Mouse (Mus musculus) embryonic facial prominence, embryonic 15.5 days (tissue): ENCODE results near the gene Fcgr1. TPM values are rescaled to one million over a fixed set of nuclear protein-coding genes. Genes with fewer than 3 reads are reported as not detected.
"Not testable (repeated sequence)": the region's sequence is repeated elsewhere in the genome, so short reads cannot be mapped to it uniquely, and the experiment has no call there.

ENCODE experiments used
- ATAC-seq: fragments of 200-750 bp; cut with Nextera tagmentation; 2 replicates; pipeline ENCODE4 v1.8.0; 2017; ENCODE audit warnings: low read depth, moderate TSS enrichment; ENCODE audit not compliant: insufficient number of reproducible peaks, low FRiP score, low TSS enrichment
- H3K27ac ChIP-seq: fragments of 300-500 bp; sonication (generic); replicated peaks from 2 replicates; pipeline ENCODE4 v1.5.1; 2015; ENCODE audit warnings: mild to moderate bottlenecking, inconsistent platforms
- H3K27me3 ChIP-seq: fragments of 300-500 bp; sonication (generic); 2 replicates; pipeline ENCODE4 v1.6.1; 2015; ENCODE audit warnings: inconsistent platforms
- H3K36me3 ChIP-seq: fragments of 300-500 bp; sonication (generic); 2 replicates; pipeline ENCODE4 v1.6.1; 2015; ENCODE audit warnings: mild to moderate bottlenecking, inconsistent platforms
- H3K4me1 ChIP-seq: fragments of 300-500 bp; sonication (generic); 2 replicates; pipeline ENCODE4 v1.6.1; 2015; ENCODE audit warnings: inconsistent platforms
- H3K4me2 ChIP-seq: fragments of 300-500 bp; sonication (generic); replicated peaks from 2 replicates; pipeline ENCODE4 v1.6.1; 2015; ENCODE audit warnings: mild to moderate bottlenecking, inconsistent platforms
- H3K4me3 ChIP-seq: fragments of 300-500 bp; sonication (generic); replicated peaks from 2 replicates; pipeline ENCODE4 v1.5.1; 2015; ENCODE audit warnings: mild to moderate bottlenecking, inconsistent platforms
- H3K9ac ChIP-seq: fragments of 300-500 bp; sonication (generic); 2 replicates; pipeline ENCODE4 v1.6.1; 2015; ENCODE audit warnings: inconsistent platforms
- H3K9me3 ChIP-seq: fragments of 300-500 bp; sonication (generic); replicated peaks from 2 replicates; pipeline ENCODE4 v1.6.1; 2016; ENCODE audit warnings: inconsistent platforms
- WGBS: fragments of 180-500 bp; shearing (Covaris S2); methylation state at CpG from one replicate; pipeline ENCODE4 v1.1.7; 2015; 5-methylcytosine and 5-hydroxymethylcytosine counted together
- polyA plus RNA-seq: library from polyadenylated mRNA; unstranded; fragments of >200 nt; fragmentation: Nextera tagmentation; extraction: Ambion mirVana; gene quantifications from 2 replicates; pipeline ENCODE4 v1.2.1, GENCODE M21; 2015

Gene Fcgr1
- polyA plus RNA-seq, 1 experiment from 2014 or later = 2.2 TPM

DNA sequence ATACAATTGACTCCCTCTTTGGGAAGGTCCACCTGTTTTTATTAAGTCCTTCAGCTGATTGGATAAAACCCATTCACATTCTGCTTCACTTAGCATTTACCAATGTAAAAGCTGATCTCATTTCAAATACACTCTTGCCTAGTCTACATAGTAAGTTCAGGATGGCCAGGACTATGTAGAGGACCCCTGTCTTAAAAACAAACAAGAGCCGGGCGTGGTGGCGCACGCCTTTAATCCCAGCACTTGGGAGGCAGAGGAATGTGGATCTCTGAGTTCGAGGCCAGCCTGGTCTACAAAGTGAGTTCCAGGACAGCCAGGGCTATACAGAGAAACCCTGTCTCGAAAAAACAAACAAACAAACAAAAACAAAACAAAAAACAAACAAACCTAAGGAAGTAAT lies 30.0 kb upstream of the Fcgr1 start:
- ATAC-seq = not testable (repeated sequence)
- peaks cover 54% of the 10 kb centered on the region for H3K27me3 ChIP-seq

DNA sequence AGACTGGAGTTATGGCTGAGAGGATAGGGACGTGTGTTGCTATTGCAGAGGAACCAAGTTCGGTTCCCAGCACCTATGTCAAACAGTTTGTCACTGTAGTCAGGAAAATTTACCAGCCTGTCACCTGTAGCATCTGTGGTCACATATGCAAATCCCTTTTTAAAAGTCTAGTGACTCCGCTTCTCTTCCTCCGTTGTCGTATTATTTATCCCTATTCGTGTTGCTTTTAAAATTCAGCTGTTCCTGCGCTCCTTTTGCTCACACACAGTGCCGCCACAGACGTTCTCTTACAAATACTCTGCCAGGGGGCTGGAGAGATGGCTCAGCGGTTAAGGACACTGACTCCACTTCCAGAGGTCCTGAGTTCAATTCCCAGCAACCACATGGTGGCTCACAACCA lies 28.8 kb upstream of the Fcgr1 start:
- H3K36me3 ChIP-seq = no peaks in the 10 kb centered on the region

More for the DNA sequence above, 30.0 kb upstream of the Fcgr1 start:
- not testable (repeated sequence) for H3K9me3 ChIP-seq, H3K36me3 ChIP-seq, H3K27ac ChIP-seq, H3K4me1 ChIP-seq, H3K4me2 ChIP-seq, H3K9ac ChIP-seq, H3K4me3 ChIP-seq
- 59% methylated on average over 6 of the region's 6 CpGs for WGBS

DNA sequence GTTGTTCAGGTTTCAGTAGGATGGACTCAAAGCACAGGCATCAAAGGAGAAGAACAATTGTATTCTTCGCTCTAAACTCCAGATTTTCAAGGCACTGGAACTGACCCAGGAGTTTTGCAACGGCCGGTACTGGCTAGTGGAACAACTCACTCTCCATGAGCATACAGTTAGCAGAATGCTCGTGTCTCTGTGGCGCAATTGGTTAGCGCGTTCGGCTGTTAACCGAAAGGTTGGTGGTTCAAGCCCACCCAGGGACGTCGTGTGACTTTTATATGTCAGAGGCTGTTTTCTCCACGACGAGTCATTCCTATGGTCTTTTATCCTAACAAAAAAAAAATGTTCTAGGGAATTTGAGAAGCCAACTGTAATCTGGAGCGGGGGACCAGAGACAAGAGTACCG lies 28.1 kb upstream of the Fcgr1 start:
- Histone ChIP-seq H3K4me1 (no peaks in the 10 kb centered on the region), H3K9me3 (no peaks in the 10 kb centered on the region), H3K36me3 (no peaks in the 10 kb centered on the region), H3K9ac (no peak overlapping the region), H3K4me2 (no peak overlapping the region), H3K27me3 (peaks cover 43% of the 10 kb centered on the region), H3K4me3 (no peak overlapping the region), H3K27ac (no peak overlapping the region)
- WGBS = 11% methylated on average over 15 of the region's 15 CpGs
- no peak for ATAC-seq

More for the DNA sequence above, 28.8 kb upstream of the Fcgr1 start:
- H3K27ac ChIP-seq = no peak overlapping the region
- 16% methylated on average over 10 of the region's 10 CpGs for WGBS
- H3K4me3 ChIP-seq = no peak overlapping the region
- no peak overlapping the region for H3K4me2 ChIP-seq
- peaks cover 49% of the 10 kb centered on the region for H3K27me3 ChIP-seq
- H3K9me3 ChIP-seq = no peaks in the 10 kb centered on the region
- ATAC-seq = no peak
- no peak overlapping the region for H3K9ac ChIP-seq
- H3K4me1 ChIP-seq = 0 out of 2 replicates have a peak, but pooled peaks cover under 1% of the 10 kb centered on the region

DNA sequence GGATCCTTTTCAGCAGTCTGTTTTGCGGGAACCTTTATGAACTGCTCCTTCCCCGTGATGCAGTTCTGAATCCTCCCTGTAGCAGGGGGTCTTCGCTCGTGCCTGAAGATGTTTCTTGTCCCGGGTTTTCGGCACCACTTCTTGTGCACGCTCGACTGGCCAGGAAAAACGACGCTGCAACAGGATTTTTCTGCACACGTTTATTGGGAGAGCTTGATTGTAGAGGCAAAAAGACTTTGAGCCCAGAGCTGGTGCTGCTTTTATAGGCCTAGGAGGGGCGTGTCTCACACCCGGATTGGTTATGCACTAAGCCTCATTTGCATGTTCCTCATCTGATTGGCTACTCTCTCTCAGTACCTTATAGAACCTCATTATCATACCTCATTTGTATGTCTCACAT lies 26.2 kb upstream of the Fcgr1 start:
- H3K9me3 ChIP-seq, H3K36me3 ChIP-seq, H3K9ac ChIP-seq, H3K4me1 ChIP-seq, H3K4me3 ChIP-seq, ATAC-seq, H3K4me2 ChIP-seq, H3K27ac ChIP-seq: not testable (repeated sequence)
- 91% methylated on average over 11 of the region's 13 CpGs for WGBS
- H3K27me3 ChIP-seq = peaks cover 27% of the 10 kb centered on the region

DNA sequence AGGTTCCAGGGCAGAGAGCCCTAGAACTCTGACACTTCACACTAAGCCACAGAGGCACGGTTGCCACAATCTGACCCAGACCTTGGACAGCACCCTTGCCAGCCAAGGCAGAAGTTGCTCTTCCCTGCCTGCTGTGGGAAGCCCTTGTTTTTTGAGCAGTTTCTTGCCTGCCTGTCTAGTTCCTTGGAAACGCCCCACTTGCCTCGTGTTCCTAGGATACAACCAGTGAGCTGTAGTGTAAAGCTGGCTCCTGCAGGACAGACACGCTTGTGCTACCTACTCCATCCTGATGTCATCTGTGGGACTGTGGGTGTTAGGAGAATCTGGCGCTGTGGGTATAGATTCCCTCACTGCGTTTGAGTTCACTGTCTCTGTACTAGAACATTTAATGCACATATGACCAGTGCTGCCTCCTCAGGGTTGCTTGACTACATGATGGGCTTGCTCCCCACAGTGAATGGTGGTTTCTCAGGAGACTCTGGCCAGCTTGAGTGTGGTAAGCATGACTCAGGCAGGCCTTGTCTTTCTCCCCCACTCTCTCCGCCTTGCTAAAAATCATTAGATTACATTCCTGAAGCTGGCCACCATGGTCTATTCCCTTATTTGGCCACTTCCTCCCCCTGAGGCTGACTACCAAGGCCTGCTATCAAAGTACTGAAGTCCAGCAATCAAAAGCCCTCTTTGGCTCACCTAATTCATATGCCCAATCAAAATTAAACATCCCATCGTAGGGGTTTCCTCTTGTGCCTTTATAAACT lies 18.8 kb upstream of the Fcgr1 start:
- Histone ChIP-seq H3K27me3 (no peaks in the 10 kb centered on the region), H3K4me2 (no peak overlapping the region), H3K4me1 (no peaks in the 10 kb centered on the region), H3K9ac (no peak overlapping the region), H3K27ac (no peak overlapping the region), H3K4me3 (no peak overlapping the region), H3K36me3 (no peaks in the 10 kb centered on the region), H3K9me3 (no peaks in the 10 kb centered on the region)
- 60% methylated on average over 8 of the region's 8 CpGs for WGBS
- ATAC-seq = no peak

DNA sequence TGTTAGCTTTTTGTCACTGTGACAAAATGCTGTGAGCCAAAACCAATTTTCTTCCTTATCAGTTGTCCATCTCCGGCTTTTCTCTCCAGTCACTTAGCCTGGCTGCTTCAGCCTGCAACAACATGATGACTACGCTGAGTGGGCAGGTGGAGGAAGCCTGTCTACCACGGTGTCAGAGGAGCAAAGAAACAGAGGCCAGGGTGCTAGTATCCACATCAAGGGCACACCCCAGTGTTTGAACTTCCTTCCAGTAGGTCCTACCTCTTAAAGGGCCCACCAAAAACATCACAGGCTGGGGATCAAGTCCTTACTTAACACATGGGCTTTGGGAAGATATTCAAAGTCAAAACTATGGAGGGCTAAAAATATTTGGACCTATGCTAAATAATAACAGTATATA lies 15.7 kb upstream of the Fcgr1 start:
- no peak for ATAC-seq
- Histone ChIP-seq H3K4me3 (no peak overlapping the region), H3K4me2 (no peak overlapping the region), H3K27me3 (no peaks in the 10 kb centered on the region), H3K9ac (no peak overlapping the region), H3K4me1 (no peaks in the 10 kb centered on the region), H3K36me3 (no peaks in the 10 kb centered on the region), H3K9me3 (no peaks in the 10 kb centered on the region), H3K27ac (no peak overlapping the region)
- 47% methylated on average over 3 of the region's 3 CpGs for WGBS

DNA sequence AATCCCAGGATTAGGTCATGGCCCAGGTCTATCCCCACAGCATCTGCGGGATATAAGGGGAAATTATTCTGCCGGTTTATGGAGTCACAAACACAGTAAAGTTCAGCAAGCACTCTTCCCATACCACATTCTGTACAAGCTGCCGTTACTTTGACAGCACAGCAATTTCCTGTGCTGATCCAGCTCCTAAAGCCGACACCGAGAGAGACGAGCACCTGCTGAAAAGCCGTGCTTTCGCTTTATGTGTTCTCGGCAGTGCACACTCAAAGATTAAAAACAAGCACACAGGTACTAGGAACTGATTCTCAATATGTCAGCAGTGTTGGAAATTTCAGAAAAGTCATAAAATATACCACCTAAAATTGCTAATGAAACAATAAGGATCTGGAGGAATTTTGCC lies 12.7 kb upstream of the Fcgr1 start:
- Histone ChIP-seq H3K9me3 (no peaks in the 10 kb centered on the region), H3K27ac (no peak overlapping the region), H3K27me3 (0 out of 2 replicates have a peak, but pooled peaks cover 3% of the 10 kb centered on the region), H3K36me3 (no peaks in the 10 kb centered on the region), H3K9ac (no peak overlapping the region), H3K4me1 (no peaks in the 10 kb centered on the region), H3K4me2 (no peak overlapping the region), H3K4me3 (no peak overlapping the region)
- no peak for ATAC-seq
- 76% methylated on average over 9 of the region's 9 CpGs for WGBS

DNA sequence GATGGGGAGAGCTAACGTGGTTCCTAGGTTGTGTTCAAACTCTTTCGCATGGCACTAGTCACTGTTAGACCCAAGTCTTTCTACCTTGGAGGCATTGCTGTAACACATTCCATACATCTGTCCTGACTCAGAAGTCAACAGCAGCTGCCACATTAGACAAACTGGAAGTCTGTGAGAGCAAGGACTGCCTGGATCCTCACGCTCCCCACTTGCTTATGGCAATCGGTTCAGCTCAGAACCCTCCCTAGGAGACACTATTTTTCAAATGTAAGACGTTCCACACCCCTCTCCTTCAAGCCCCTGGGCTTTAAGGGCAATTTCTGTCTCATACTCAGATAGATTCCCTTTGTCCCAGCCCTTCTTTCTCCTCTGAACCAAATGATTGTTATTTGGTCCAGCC lies 8.3 kb upstream of the Fcgr1 start:
- no peak overlapping the region for H3K9ac ChIP-seq
- no peaks in the 10 kb centered on the region for H3K36me3 ChIP-seq
- no peaks in the 10 kb centered on the region for H3K9me3 ChIP-seq
- no peak overlapping the region for H3K4me2 ChIP-seq
- 0 out of 2 replicates have a peak, but pooled peaks cover 3% of the 10 kb centered on the region for H3K27me3 ChIP-seq
- ATAC-seq = no peak
- no peak overlapping the region for H3K4me3 ChIP-seq
- no peak overlapping the region for H3K27ac ChIP-seq
- no peaks in the 10 kb centered on the region for H3K4me1 ChIP-seq
- 72% methylated on average over 5 of the region's 5 CpGs for WGBS

DNA sequence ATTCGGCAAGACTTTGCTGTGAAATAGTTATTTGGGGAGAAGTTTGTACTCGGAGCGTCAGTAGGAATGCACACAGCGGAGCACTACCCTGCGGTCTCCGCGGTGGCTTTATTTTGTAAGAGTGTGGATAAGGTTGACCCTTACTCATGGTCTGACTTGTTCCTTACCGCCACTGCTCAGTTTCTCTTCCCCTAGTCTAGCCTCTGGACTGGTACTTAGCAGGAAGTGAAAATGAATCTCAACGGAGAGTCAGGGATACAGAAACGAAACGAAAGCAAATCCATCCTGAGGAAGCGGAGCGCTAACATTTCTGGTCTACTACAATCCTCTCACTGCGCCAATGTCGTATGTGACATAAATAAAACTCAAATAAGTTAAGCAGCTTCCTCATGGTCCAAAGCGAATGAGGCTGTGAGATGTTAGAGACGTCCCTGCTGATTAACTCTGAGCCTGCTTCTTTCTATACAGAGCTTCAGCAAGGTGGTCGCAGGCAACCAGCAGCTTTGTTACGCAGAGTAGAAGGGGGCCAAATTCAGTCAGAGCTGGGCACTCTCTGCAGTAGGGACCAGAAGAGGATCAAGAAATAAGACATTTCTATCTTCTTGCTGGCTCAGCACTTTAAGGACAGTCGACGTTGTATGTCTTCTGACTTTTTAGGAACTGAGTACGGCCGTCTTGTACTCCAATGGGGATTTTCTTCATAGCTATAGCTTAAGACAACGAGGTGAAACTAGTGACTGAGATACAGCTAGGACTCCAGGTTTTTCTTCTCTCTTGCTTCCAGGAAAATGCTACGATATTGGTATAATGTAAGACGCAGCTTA lies 7.1 kb upstream of the Fcgr1 start:
- Histone ChIP-seq H3K36me3 (no peaks in the 10 kb centered on the region), H3K4me1 (no peaks in the 10 kb centered on the region), H3K9ac (no peak overlapping the region), H3K4me2 (peak overlapping the region; percentile 24), H3K27ac (no peak overlapping the region; the same call in 1 of the 2 replicates), H3K9me3 (no peaks in the 10 kb centered on the region), H3K27me3 (0 out of 2 replicates have a peak, but pooled peaks cover 3% of the 10 kb centered on the region), H3K4me3 (peak overlapping the region; percentile 27)
- 75% methylated on average over 26 of the region's 26 CpGs for WGBS
- no peak for ATAC-seq

DNA sequence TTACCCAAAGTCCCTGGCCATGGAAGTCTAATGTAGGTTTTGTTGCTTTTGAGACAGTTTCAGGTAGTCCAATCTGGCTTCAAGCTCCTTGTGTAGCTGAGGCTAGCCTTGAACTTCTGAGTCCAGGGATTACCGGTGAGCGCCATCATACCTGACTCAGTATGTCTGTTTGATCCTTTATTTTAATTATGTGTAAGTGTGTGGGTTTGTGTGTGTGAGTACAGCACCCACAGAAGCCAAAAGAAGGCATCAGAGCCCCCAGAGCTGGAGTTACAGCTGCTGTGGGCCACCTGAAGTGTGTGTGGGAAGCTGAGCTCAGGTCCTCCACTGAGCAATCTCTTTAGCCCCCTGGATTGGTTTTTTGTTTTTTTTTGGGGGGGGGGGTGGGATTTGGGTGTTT lies 5.8 kb upstream of the Fcgr1 start:
- Histone ChIP-seq H3K9ac (no peak overlapping the region), H3K9me3 (no peaks in the 10 kb centered on the region), H3K27ac (no peak overlapping the region), H3K36me3 (no peaks in the 10 kb centered on the region), H3K4me1 (no peaks in the 10 kb centered on the region), H3K4me3 (no peak overlapping the region), H3K27me3 (0 out of 2 replicates have a peak, but pooled peaks cover 3% of the 10 kb centered on the region), H3K4me2 (no peak overlapping the region)
- WGBS = 94% methylated on average over 2 of the region's 2 CpGs
- no peak for ATAC-seq

DNA sequence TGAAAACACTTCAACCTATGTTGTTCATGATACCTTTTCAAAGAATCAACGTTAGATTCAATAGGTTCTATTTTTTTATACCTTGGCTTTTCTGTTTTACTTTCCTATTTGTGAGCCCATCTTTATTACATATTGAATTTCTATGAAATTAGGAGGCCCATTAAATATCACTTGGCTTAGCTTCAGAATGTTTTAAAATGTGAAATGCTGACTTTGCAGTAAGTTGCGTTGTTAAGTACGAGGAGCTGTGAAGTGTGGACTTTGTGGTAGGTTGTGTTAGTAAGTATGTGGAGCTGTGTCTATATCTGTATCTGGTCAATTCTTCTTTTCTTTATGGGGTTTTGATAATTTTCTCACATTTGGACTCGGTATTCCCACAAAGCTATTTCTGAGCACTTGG lies 4.6 kb upstream of the Fcgr1 start:
- H3K4me2 ChIP-seq = no peak overlapping the region
- H3K27ac ChIP-seq = no peak overlapping the region
- WGBS = 91% methylated on average over 4 of the region's 4 CpGs
- H3K9ac ChIP-seq = no peak overlapping the region
- H3K4me3 ChIP-seq = no peak overlapping the region
- no peak for ATAC-seq
- H3K9me3 ChIP-seq = no peaks in the 10 kb centered on the region
- H3K4me1 ChIP-seq = no peaks in the 10 kb centered on the region
- no peaks in the 10 kb centered on the region for H3K36me3 ChIP-seq
- H3K27me3 ChIP-seq = 0 out of 2 replicates have a peak, but pooled peaks cover 3% of the 10 kb centered on the region
